Mouse (Mus musculus) hindbrain, embryonic 13.5 days (tissue): ENCODE data around the gene Olfr1094. TPM values are rescaled to one million over a fixed set of nuclear protein-coding genes. Genes with fewer than 3 reads are reported as not detected.

Experiments used
- ATAC-seq: fragments of 200-750 bp; cut with Nextera tagmentation; 2 replicates; pipeline ENCODE4 v1.8.0; 2017; ENCODE audit warnings: moderate TSS enrichment; ENCODE audit not compliant: low FRiP score
- H3K27ac ChIP-seq: fragments of 300-500 bp; sonication (generic); 2 replicates; pipeline ENCODE4 v1.5.1; 2015; ENCODE audit warnings: inconsistent platforms, mild to moderate bottlenecking, moderate library complexity
- H3K27me3 ChIP-seq: fragments of 300-500 bp; sonication (generic); 2 replicates; pipeline ENCODE4 v1.6.1; 2015; ENCODE audit warnings: mild to moderate bottlenecking, inconsistent platforms
- H3K36me3 ChIP-seq: fragments of 300-500 bp; sonication (generic); 2 replicates; pipeline ENCODE4 v1.6.1; 2015; ENCODE audit warnings: mild to moderate bottlenecking, inconsistent platforms
- H3K4me1 ChIP-seq: fragments of 300-500 bp; sonication (generic); replicated peaks from 2 replicates; pipeline ENCODE4 v1.6.1; 2015; ENCODE audit warnings: inconsistent platforms
- H3K4me2 ChIP-seq: fragments of 300-500 bp; sonication (generic); 2 replicates; pipeline ENCODE4 v1.6.1; 2015; ENCODE audit warnings: inconsistent platforms, mild to moderate bottlenecking, moderate library complexity
- H3K4me3 ChIP-seq: fragments of 300-500 bp; sonication (generic); 2 replicates; pipeline ENCODE4 v1.5.1; 2015; ENCODE audit warnings: mild to moderate bottlenecking, inconsistent platforms
- H3K9ac ChIP-seq: fragments of 300-500 bp; sonication (generic); 2 replicates; pipeline ENCODE4 v1.6.1; 2015; ENCODE audit warnings: mild to moderate bottlenecking, inconsistent platforms
- H3K9me3 ChIP-seq: fragments of 300-500 bp; sonication (generic); 2 replicates; pipeline ENCODE4 v1.6.1; 2016; ENCODE audit warnings: inconsistent platforms
- WGBS: fragments of 180-500 bp; shearing (Covaris S2); methylation state at CpG from one replicate; pipeline ENCODE4 v1.1.7; 2015; 5-methylcytosine and 5-hydroxymethylcytosine counted together
- polyA plus RNA-seq: library from polyadenylated mRNA; unstranded; fragments of >200 nt; fragmentation: Nextera tagmentation; extraction: Ambion mirVana; gene quantifications from 2 replicates; pipeline ENCODE4 v1.2.1, GENCODE M21; 2015

Gene Olfr1094
- polyA plus RNA-seq = not detected in 2 replicates

DNA sequence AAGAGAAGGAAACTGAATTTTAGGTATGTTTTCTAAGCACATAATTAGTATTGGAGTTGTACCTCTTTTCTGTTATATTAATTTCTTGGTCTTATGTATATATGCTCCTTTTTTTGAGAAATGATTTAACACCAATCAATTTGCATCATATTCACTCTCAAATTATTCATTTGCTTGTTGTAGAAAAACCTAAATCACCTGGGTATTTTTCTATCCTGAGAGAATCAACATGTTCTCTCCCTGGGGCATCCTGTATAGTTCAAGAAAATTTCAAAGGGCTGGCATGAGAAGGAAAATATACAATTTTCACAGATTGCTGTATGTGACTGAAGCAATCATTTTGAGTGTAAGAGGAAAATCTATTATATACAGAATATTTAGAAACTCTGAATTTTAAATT lies at the start of gene Olfr1094:
Olfr1094 (plus strand) TSS at position 301 of the 400 bp plus-strand sequence.
- Histone ChIP-seq H3K27me3 (no peaks in the 10 kb centered on the region), H3K4me1 (no peaks in the 10 kb centered on the region), H3K36me3 (no peaks in the 10 kb centered on the region), H3K9ac (no peak within 1 kb of the TSS), H3K9me3 (no peaks in the 10 kb centered on the region), H3K27ac (no peak within 1 kb of the TSS), H3K4me2 (no peak within 1 kb of the TSS), H3K4me3 (no peak within 1 kb of the TSS)
- ATAC-seq = no peak

DNA sequence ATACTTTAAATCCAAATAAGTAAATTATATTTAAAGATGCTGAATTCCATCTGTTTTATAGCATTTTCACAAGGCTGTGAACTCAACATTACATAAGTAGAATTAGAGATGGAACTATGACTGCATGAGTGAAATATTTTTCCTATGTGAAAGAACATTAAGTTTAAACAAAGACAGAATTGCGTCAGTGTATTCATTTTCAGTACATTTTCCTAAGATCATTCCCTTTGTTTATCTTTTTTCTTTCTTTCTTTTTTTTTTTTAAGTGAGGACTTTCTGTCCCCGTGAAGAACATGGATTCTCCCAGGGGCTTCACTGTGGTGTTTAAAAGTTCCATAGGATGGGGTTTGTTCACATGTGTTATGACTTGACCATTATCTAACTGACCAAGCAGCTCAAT lies 42.3 kb upstream of the Olfr1094 start, which contains the start of gene Olfr1093:
Olfr1093 (plus strand) TSS at position 301 of the 400 bp plus-strand sequence.
- 84% methylated on average over 2 of the region's 2 CpGs for WGBS
- no peaks in the 10 kb centered on the region for H3K27me3 ChIP-seq
- no peaks in the 10 kb centered on the region for H3K36me3 ChIP-seq
- H3K4me3 ChIP-seq = no peak within 1 kb of the TSS
- no peak within 1 kb of the TSS for H3K27ac ChIP-seq
- no peak for ATAC-seq
- no peak within 1 kb of the TSS for H3K9ac ChIP-seq
- no peaks in the 10 kb centered on the region for H3K4me1 ChIP-seq
- no peak within 1 kb of the TSS for H3K4me2 ChIP-seq
- H3K9me3 ChIP-seq = no peaks in the 10 kb centered on the region

DNA sequence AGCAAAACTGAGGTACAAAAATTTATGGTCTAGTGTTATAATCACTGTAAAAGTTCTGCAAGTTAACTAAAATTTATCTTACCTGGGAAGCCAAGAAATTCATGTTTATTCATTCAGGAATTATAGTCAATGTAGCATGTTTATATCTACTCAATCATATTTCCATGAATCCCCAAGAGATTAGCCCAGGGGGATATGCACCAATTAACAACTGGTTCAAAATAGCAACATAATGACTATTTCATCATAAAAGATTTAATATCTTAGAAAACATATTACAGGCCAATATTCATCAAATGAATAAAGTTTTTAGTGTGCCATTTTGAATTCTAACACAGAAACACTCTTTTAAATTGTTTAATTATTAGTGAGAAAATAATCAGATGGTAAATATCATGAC lies 14.5 kb upstream of the Olfr1094 start, which contains the start of gene Olfr141:
Olfr141 (minus strand) TSS at position 101 of the 400 bp plus-strand sequence.
- Histone ChIP-seq H3K4me1 (no peaks in the 10 kb centered on the region), H3K27me3 (no peaks in the 10 kb centered on the region), H3K4me3 (no peak within 1 kb of the TSS), H3K27ac (no peak within 1 kb of the TSS), H3K9ac (no peak within 1 kb of the TSS), H3K9me3 (no peaks in the 10 kb centered on the region), H3K4me2 (no peak within 1 kb of the TSS), H3K36me3 (no peaks in the 10 kb centered on the region)
- no peak for ATAC-seq

DNA sequence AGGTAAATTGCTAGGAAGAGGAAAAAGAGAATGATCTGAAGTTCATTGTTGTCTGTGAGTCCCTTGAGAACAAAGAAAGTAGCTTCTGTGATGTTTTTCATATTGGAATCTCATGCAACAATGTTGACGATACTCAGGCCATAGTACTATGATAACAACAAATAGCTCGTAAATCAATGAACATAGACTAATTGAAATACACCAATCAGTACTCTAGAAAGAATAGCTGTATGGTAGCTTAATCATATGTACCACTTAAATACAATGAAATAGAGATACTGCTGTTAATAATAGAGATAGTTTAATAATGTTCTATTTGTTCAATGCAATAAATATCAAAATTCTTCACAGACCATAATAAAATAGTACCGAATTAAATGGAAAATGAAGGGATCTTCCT lies 27.1 kb downstream of the Olfr1094 start, which contains the start of gene Olfr1095:
Olfr1095 (minus strand) TSS at position 101 of the 400 bp plus-strand sequence.
- H3K27me3 ChIP-seq = no peaks in the 10 kb centered on the region
- no peak within 1 kb of the TSS for H3K9ac ChIP-seq
- no peaks in the 10 kb centered on the region for H3K4me1 ChIP-seq
- WGBS = 92% methylated on average over 3 of the region's 3 CpGs
- H3K4me2 ChIP-seq = no peak within 1 kb of the TSS
- ATAC-seq = no peak
- no peaks in the 10 kb centered on the region for H3K9me3 ChIP-seq
- H3K4me3 ChIP-seq = no peak within 1 kb of the TSS
- H3K27ac ChIP-seq = no peak within 1 kb of the TSS
- no peaks in the 10 kb centered on the region for H3K36me3 ChIP-seq

DNA sequence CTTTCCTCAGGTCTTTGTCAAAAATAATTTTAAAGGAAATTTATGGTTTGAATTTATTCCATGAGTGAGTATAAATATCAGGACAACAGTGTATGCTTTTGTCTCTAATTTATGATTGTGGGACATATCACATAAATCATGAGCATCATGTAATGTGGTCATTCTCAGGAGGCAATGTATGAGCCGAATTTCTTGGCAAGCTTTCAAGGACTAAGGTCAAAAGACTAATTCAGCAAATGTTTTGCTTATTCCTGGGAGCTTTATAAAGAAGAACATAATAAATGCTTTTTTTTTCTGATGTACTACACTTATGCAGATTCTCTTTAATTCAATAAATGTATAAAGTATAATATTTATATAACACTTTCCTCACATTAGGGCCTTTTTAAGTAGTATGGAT lies 50.2 kb downstream of the Olfr1094 start, which contains the start of gene Gm13723:
Gm13723 (minus strand) TSS at position 101 of the 400 bp plus-strand sequence.
- ATAC-seq = no peak
- H3K4me2 ChIP-seq = no peak within 1 kb of the TSS
- 53% methylated on average over 1 of the region's 1 CpGs for WGBS

More for the DNA sequence above, 50.2 kb downstream of the Olfr1094 start, which contains the start of gene Gm13723:
- Histone ChIP-seq H3K9ac (no peak within 1 kb of the TSS), H3K4me1 (no peaks in the 10 kb centered on the region), H3K4me3 (no peak within 1 kb of the TSS), H3K27me3 (no peaks in the 10 kb centered on the region), H3K9me3 (no peaks in the 10 kb centered on the region), H3K36me3 (no peaks in the 10 kb centered on the region), H3K27ac (no peak within 1 kb of the TSS)

Other genes with a start within 250 kb of the Olfr1094 start
- not detected in 2 replicates for gene Olfr1082, start 225.7 kb upstream of the Olfr1094 start, polyA plus RNA-seq
- not detected in 2 replicates for gene Olfr1084, start 184.9 kb upstream of the Olfr1094 start, polyA plus RNA-seq
- gene Olfr1085, start 162.6 kb upstream of the Olfr1094 start, polyA plus RNA-seq = not detected in 2 replicates
- gene Olfr1086, start 144.6 kb upstream of the Olfr1094 start, polyA plus RNA-seq = not detected in 2 replicates
- not detected in 2 replicates for gene Olfr1087, start 126.3 kb upstream of the Olfr1094 start, polyA plus RNA-seq
- gene Olfr1089, start 91.0 kb upstream of the Olfr1094 start, polyA plus RNA-seq = not detected in 2 replicates
- gene Olfr1090, start 65.7 kb upstream of the Olfr1094 start, polyA plus RNA-seq = not detected in 2 replicates
- gene Olfr1093, start 42.2 kb upstream of the Olfr1094 start, polyA plus RNA-seq = not detected in 2 replicates
- not detected in 2 replicates for gene Olfr141, start 14.6 kb upstream of the Olfr1094 start, polyA plus RNA-seq
- gene Olfr1095, start 27.0 kb downstream of the Olfr1094 start, polyA plus RNA-seq = not detected in 2 replicates
- gene Gm13723, start 50.1 kb downstream of the Olfr1094 start, polyA plus RNA-seq = not detected in 2 replicates
- not detected in 2 replicates for gene Olfr1097, start 67.6 kb downstream of the Olfr1094 start, polyA plus RNA-seq
- gene Olfr1098, start 99.9 kb downstream of the Olfr1094 start, polyA plus RNA-seq = not detected in 2 replicates
- gene Olfr1099, start 136.0 kb downstream of the Olfr1094 start, polyA plus RNA-seq = not detected in 2 replicates
- not detected in 2 replicates for gene Olfr1100, start 155.3 kb downstream of the Olfr1094 start, polyA plus RNA-seq
- gene Olfr1101, start 166.6 kb downstream of the Olfr1094 start, polyA plus RNA-seq = not detected in 2 replicates
- gene Olfr1102, start 173.7 kb downstream of the Olfr1094 start, polyA plus RNA-seq = not detected in 2 replicates
- gene Olfr1104, start 202.4 kb downstream of the Olfr1094 start, polyA plus RNA-seq = not detected in 2 replicates
- gene Olfr1105, start 211.9 kb downstream of the Olfr1094 start, polyA plus RNA-seq = not detected in 2 replicates
- not detected in 2 replicates for gene Olfr1106, start 227.6 kb downstream of the Olfr1094 start, polyA plus RNA-seq